Mouse (Mus musculus) left cerebral cortex, adult 11 months (tissue): ENCODE data around the gene Sppl3.
"Not testable (repeated sequence)": the region's sequence is repeated elsewhere in the genome, so short reads cannot be mapped to it uniquely, and the experiment has no call there.

Experiments used
- DNase-seq: peaks from one replicate; pipeline ENCODE4 v3.0.0; 2022; ENCODE audit warnings: low spot score

Sppl3 gene

GRCm38 (mm10) chr5:115074749-115075148 lies 63.8 kb downstream of the Sppl3 start:
- DNase-seq = no peak

- peak; percentile 38 for DNase-seq
Observed at GRCm38 (mm10) chr5:115076144-115076901, 65.4 kb downstream of the Sppl3 start.

- DNase-seq = no peak
Observed at GRCm38 (mm10) chr5:115081636-115082035, 70.7 kb downstream of the Sppl3 start.

- DNase-seq = no peak
Observed at GRCm38 (mm10) chr5:115083492-115083891, 72.6 kb downstream of the Sppl3 start.

GRCm38 (mm10) chr5:115085675-115086074 lies 74.7 kb downstream of the Sppl3 start:
- DNase-seq = no peak

- DNase-seq = no peak
Observed at GRCm38 (mm10) chr5:115089592-115090268, 78.8 kb downstream of the Sppl3 start.

- DNase-seq = no peak
Observed at GRCm38 (mm10) chr5:115091015-115091414, 80.1 kb downstream of the Sppl3 start.

- DNase-seq = no peak
Observed at GRCm38 (mm10) chr5:115091776-115092175, 80.8 kb downstream of the Sppl3 start.

GRCm38 (mm10) chr5:115098195-115098594 lies 87.3 kb downstream of the Sppl3 start, which contains the start of gene Gm10401:
Gene Gm10401 (minus strand): TSS chr5:115098295.
- DNase-seq = no peak

GRCm38 (mm10) chr5:115099530-115099929 lies 88.6 kb downstream of the Sppl3 start:
- no peak for DNase-seq

- DNase-seq = no peak
Observed at GRCm38 (mm10) chr5:115099991-115100390, 89.1 kb downstream of the Sppl3 start.

GRCm38 (mm10) chr5:115100473-115100872 lies 89.5 kb downstream of the Sppl3 start:
- no peak for DNase-seq

- no peak for DNase-seq
Observed at GRCm38 (mm10) chr5:115102231-115102630, 91.3 kb downstream of the Sppl3 start.

GRCm38 (mm10) chr5:115103253-115103652 lies 92.3 kb downstream of the Sppl3 start:
- not testable (repeated sequence) for DNase-seq

- no peak for DNase-seq
Observed at GRCm38 (mm10) chr5:115111156-115111555, 100.2 kb downstream of the Sppl3 start.

- no peak for DNase-seq
Observed at GRCm38 (mm10) chr5:115113244-115113643, 102.3 kb downstream of the Sppl3 start.

- no peak for DNase-seq
Observed at GRCm38 (mm10) chr5:115114501-115114900, 103.6 kb downstream of the Sppl3 start.

- no peak for DNase-seq
Observed at GRCm38 (mm10) chr5:115116426-115116825, 105.5 kb downstream of the Sppl3 start.

GRCm38 (mm10) chr5:115117467-115117866 lies 106.5 kb downstream of the Sppl3 start:
- DNase-seq = no peak

GRCm38 (mm10) chr5:115118961-115119570 lies 108.1 kb downstream of the Sppl3 start, which contains the start of gene Acads:
Gene Acads (minus strand): TSS chr5:115119346.
- DNase-seq = peak; percentile 61

GRCm38 (mm10) chr5:115120978-115121377 lies 110.0 kb downstream of the Sppl3 start:
- DNase-seq = no peak

GRCm38 (mm10) chr5:115124690-115125089 lies 113.8 kb downstream of the Sppl3 start:
- no peak for DNase-seq
